Mouse (Mus musculus): ENCODE results near the gene Rbbp9.
"Not testable (repeated sequence)": the region's sequence is repeated elsewhere in the genome, so short reads cannot be mapped to it uniquely, and the experiment has no call there.

Rbbp9 gene

GRCm38 (mm10) chr2:144550529-144550928, at the start of gene Rbbp9:
TSS of gene Rbbp9 (minus strand) at chr2:144550869.
- peak; percentile 63 for DNase-seq (ENCODE audit: low spot score)

- peak; percentile 93 for DNase-seq (ENCODE audit: low spot score)
Observed at GRCm38 (mm10) chr2:144599831-144600687, 49.4 kb upstream of the Rbbp9 start, which contains the start of gene Dtd1. TSS of gene Dtd1 (plus strand) at chr2:144599897.

GRCm38 (mm10) chr2:144598006-144598405, 47.3 kb upstream of the Rbbp9 start:
- DNase-seq (ENCODE audit: low spot score) = no peak

GRCm38 (mm10) chr2:144593951-144594651, 43.4 kb upstream of the Rbbp9 start, which contains the start of gene Smim26:
TSS of gene Smim26 (plus strand) at chr2:144594054.
- DNase-seq (ENCODE audit: low spot score) = peak; percentile 80

- not testable (repeated sequence) for DNase-seq (ENCODE audit: low spot score)
Observed at GRCm38 (mm10) chr2:144593036-144593435, 42.4 kb upstream of the Rbbp9 start.

- no peak for DNase-seq (ENCODE audit: low spot score)
Observed at GRCm38 (mm10) chr2:144588723-144589122, 38.1 kb upstream of the Rbbp9 start.

- DNase-seq (ENCODE audit: low spot score) = peak; percentile 94
Observed at GRCm38 (mm10) chr2:144555820-144556552, 5.3 kb upstream of the Rbbp9 start, which contains the start of gene Sec23b. TSS of gene Sec23b (plus strand) at chr2:144556229.

- DNase-seq (ENCODE audit: low spot score) = no peak
Observed at GRCm38 (mm10) chr2:144555286-144555819, 4.7 kb upstream of the Rbbp9 start.

- no peak for DNase-seq (ENCODE audit: low spot score)
Observed at GRCm38 (mm10) chr2:144553905-144554304, 3.2 kb upstream of the Rbbp9 start.

- no peak for DNase-seq (ENCODE audit: low spot score)
Observed at GRCm38 (mm10) chr2:144547559-144547958, 3.1 kb downstream of the Rbbp9 start.

- no peak for DNase-seq (ENCODE audit: low spot score)
Observed at GRCm38 (mm10) chr2:144545481-144545880, 5.2 kb downstream of the Rbbp9 start.

- no peak for DNase-seq (ENCODE audit: low spot score)
Observed at GRCm38 (mm10) chr2:144545061-144545460, 5.6 kb downstream of the Rbbp9 start.

GRCm38 (mm10) chr2:144544630-144545029, 6.0 kb downstream of the Rbbp9 start:
- DNase-seq (ENCODE audit: low spot score) = no peak

GRCm38 (mm10) chr2:144543670-144544069, 7.0 kb downstream of the Rbbp9 start:
- peak; percentile 49 for DNase-seq (ENCODE audit: low spot score)

- DNase-seq (ENCODE audit: low spot score) = no peak
Observed at GRCm38 (mm10) chr2:144541246-144541645, 9.4 kb downstream of the Rbbp9 start.

GRCm38 (mm10) chr2:144537123-144537522, 13.5 kb downstream of the Rbbp9 start:
- no peak for DNase-seq (ENCODE audit: low spot score)

- no peak for DNase-seq (ENCODE audit: low spot score)
Observed at GRCm38 (mm10) chr2:144527821-144528174, 22.9 kb downstream of the Rbbp9 start.

- DNase-seq (ENCODE audit: low spot score) = peak; percentile 95
Observed at GRCm38 (mm10) chr2:144526981-144527820, 23.5 kb downstream of the Rbbp9 start, which contains the start of the genes Dzank1 and Polr3f. TSS of gene Dzank1 (minus strand) at chr2:144527414. TSS of gene Polr3f (plus strand) at chr2:144527718.

GRCm38 (mm10) chr2:144525856-144526255, 24.8 kb downstream of the Rbbp9 start:
- DNase-seq (ENCODE audit: low spot score) = no peak

- DNase-seq (ENCODE audit: low spot score) = no peak
Observed at GRCm38 (mm10) chr2:144519772-144520171, 30.9 kb downstream of the Rbbp9 start.

- DNase-seq (ENCODE audit: low spot score) = no peak
Observed at GRCm38 (mm10) chr2:144514619-144515018, 36.0 kb downstream of the Rbbp9 start.

Measured in testis, postnatal 10 days (tissue).